21 mouse cellular contexts compared by ENCODE assay signal in genomic region chr5:51616877-51617276, GRCm38 (mm10).
"Had no signal": no experiment of that assay in that cellular context is flagged by ENCODE, and none has a peak within 500 bp of the region (broad histone marks: within the 10 kb centered on the region; RNA-seq: fewer than 3 reads in every experiment).

No protein-coding gene starts in this region.

- H3K9ac ChIP-seq: limb, embryonic 12.5 days; limb, embryonic 15.5 days; liver, embryonic 14.5 days; liver, postnatal 0 days; lung, embryonic 14.5 days; midbrain, embryonic 12.5 days; midbrain, embryonic 15.5 days; neural tube, embryonic 12.5 days; neural tube, embryonic 15.5 days; stomach, embryonic 15.5 days had no signal

- H3K4me3 ChIP-seq: limb, embryonic 12.5 days; limb, embryonic 15.5 days; midbrain, embryonic 12.5 days; midbrain, embryonic 15.5 days; neural tube, embryonic 12.5 days; neural tube, embryonic 15.5 days; stomach, embryonic 15.5 days had no signal

- H3K9me3 ChIP-seq: limb, embryonic 15.5 days; midbrain, embryonic 12.5 days; neural tube, embryonic 12.5 days; neural tube, embryonic 15.5 days; stomach, embryonic 15.5 days had no signal

- H3K4me2 ChIP-seq: limb, embryonic 12.5 days; limb, embryonic 15.5 days; liver, embryonic 11.5 days; lung, embryonic 14.5 days; midbrain, embryonic 12.5 days; midbrain, embryonic 15.5 days; neural tube, embryonic 12.5 days; neural tube, embryonic 15.5 days; stomach, embryonic 15.5 days had no signal

- H3K27me3 ChIP-seq: limb, embryonic 12.5 days; limb, embryonic 15.5 days; midbrain, embryonic 12.5 days; midbrain, embryonic 15.5 days; neural tube, embryonic 12.5 days; neural tube, embryonic 15.5 days; stomach, embryonic 15.5 days had no signal

- H3K27ac ChIP-seq: limb, embryonic 12.5 days; limb, embryonic 15.5 days; liver, embryonic 14.5 days; macrophage; midbrain, embryonic 12.5 days; midbrain, embryonic 15.5 days; neural tube, embryonic 12.5 days; neural tube, embryonic 15.5 days; stomach, embryonic 15.5 days had no signal

- DNase-seq: kidney, postnatal 14 days; left cerebral cortex, postnatal 4 days; liver, postnatal 0 days; lung, embryonic 14.5 days; right cerebral cortex, adult 18-20 months; right cerebral cortex, postnatal 14 days; spleen, adult 18-20 months; thymus, postnatal 25 days had no signal

- H3K4me1 ChIP-seq: limb, embryonic 12.5 days; limb, embryonic 15.5 days; midbrain, embryonic 12.5 days; midbrain, embryonic 15.5 days; neural tube, embryonic 12.5 days; neural tube, embryonic 15.5 days; stomach, embryonic 15.5 days had no signal

- ATAC-seq: inflammation-experienced regulatory T-cells, adult 6 months; intestine, embryonic 16.5 days; liver, postnatal 0 days; lung, postnatal 0 days; midbrain, embryonic 15.5 days had no signal

- H3K36me3 ChIP-seq: limb, embryonic 12.5 days; limb, embryonic 15.5 days; midbrain, embryonic 12.5 days; midbrain, embryonic 15.5 days; neural tube, embryonic 12.5 days; neural tube, embryonic 15.5 days; stomach, embryonic 15.5 days had no signal
